Mouse (Mus musculus) embryonic facial prominence, embryonic 14.5 days (tissue): ENCODE measurements around the gene Gpnmb. TPM values are rescaled to one million over a fixed set of nuclear protein-coding genes. Genes with fewer than 3 reads are reported as not detected.

Experiments used
- ATAC-seq: fragments of 200-750 bp; cut with Nextera tagmentation; 2 replicates; pipeline ENCODE4 v1.8.0; 2017; ENCODE audit warnings: low read depth, moderate number of reproducible peaks, moderate TSS enrichment
- DNase-seq: peaks from one replicate; pipeline ENCODE4 v3.0.0-alpha.2; 2015; ENCODE audit warnings: low spot score
- H3K27ac ChIP-seq: fragments of 300-500 bp; sonication (generic); replicated peaks from 2 replicates; pipeline ENCODE4 v1.5.1; 2014; ENCODE audit warnings: low read depth, mild to moderate bottlenecking, low read length, moderate library complexity
- H3K27me3 ChIP-seq: fragments of 300-500 bp; sonication (generic); replicated peaks from 2 replicates; pipeline ENCODE4 v1.6.1; 2014; ENCODE audit warnings: low read length; ENCODE audit not compliant: control insufficient read depth, insufficient read depth
- H3K36me3 ChIP-seq: fragments of 300-500 bp; sonication (generic); 2 replicates; pipeline ENCODE4 v1.6.1; 2014; ENCODE audit warnings: low read length, mixed read lengths; ENCODE audit not compliant: control insufficient read depth, insufficient read depth
- H3K4me1 ChIP-seq: fragments of 300-500 bp; sonication (generic); 2 replicates; pipeline ENCODE4 v1.6.1; 2014; ENCODE audit warnings: antibody characterized with exemption, low read length; ENCODE audit not compliant: control insufficient read depth, insufficient read depth
- H3K4me2 ChIP-seq: fragments of 300-500 bp; sonication (generic); 2 replicates; pipeline ENCODE4 v1.6.1; 2014; ENCODE audit warnings: low read depth, mild to moderate bottlenecking, low read length, moderate library complexity, mixed read lengths
- H3K4me3 ChIP-seq: fragments of 300-500 bp; sonication (generic); 2 replicates; pipeline ENCODE4 v1.5.1; 2014; ENCODE audit warnings: low read depth, mild to moderate bottlenecking, low read length
- H3K9ac ChIP-seq: fragments of 300-500 bp; sonication (generic); 2 replicates; pipeline ENCODE4 v1.6.1; 2014; ENCODE audit warnings: low read depth, mild to moderate bottlenecking, low read length, moderate library complexity, mixed read lengths
- H3K9me3 ChIP-seq: fragments of 300-500 bp; sonication (generic); 2 replicates; pipeline ENCODE4 v1.6.1; 2016; ENCODE audit warnings: low read length; ENCODE audit not compliant: control insufficient read depth
- WGBS: fragments of 180-500 bp; shearing (Covaris S2); extraction: QIAGEN DNeasy Blood & Tissue Kit; methylation state at CpG from one replicate; pipeline ENCODE4 v1.1.7; 2014; 5-methylcytosine and 5-hydroxymethylcytosine counted together
- polyA plus RNA-seq: library from polyadenylated mRNA; unstranded; fragments of >200 nt; fragmentation: Nextera tagmentation; extraction: Ambion mirVana; gene quantifications from 2 replicates; pipeline ENCODE4 v1.2.1, GENCODE M21; 2014

Gpnmb gene
- polyA plus RNA-seq, 1 experiment from 2014 or later = 1.6 TPM

DNA sequence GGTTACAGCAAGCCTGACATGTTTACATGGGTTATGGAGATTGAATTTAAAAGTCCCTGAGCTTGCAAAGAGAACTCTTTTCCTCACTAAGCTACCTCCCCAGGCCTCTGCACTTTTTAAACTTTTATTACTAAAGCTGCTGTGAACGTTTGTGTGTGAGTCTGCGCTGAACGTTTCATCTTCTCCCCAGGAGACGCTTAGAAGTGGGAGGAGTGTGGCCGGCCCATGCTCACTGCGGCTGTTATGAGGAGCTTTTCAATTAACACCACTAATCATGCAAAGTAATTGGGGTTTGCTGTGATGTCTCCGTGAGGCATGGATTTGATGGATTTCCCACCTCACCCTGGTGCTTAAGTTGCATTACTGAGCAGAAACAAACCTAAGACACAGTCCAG is 27.2 kb upstream of the Gpnmb start:
- H3K27me3 ChIP-seq = no peaks in the 10 kb centered on the region
- WGBS = 35% methylated on average over 7 of the region's 7 CpGs
- DNase-seq (no peak), ATAC-seq (0 out of 2 replicates have a peak, but pooled peaks have one; percentile 44)
- H3K4me3 ChIP-seq = 0 out of 2 replicates have a peak overlapping the region, but pooled peaks have one; percentile 27
- peaks cover 8% of the 10 kb centered on the region; the same call in 1 of the 2 replicates for H3K4me1 ChIP-seq
- H3K9me3 ChIP-seq = no peaks in the 10 kb centered on the region
- no peak overlapping the region for H3K27ac ChIP-seq
- no peak overlapping the region for H3K9ac ChIP-seq
- H3K36me3 ChIP-seq = no peaks in the 10 kb centered on the region
- H3K4me2 ChIP-seq = peak overlapping the region; percentile 48

DNA sequence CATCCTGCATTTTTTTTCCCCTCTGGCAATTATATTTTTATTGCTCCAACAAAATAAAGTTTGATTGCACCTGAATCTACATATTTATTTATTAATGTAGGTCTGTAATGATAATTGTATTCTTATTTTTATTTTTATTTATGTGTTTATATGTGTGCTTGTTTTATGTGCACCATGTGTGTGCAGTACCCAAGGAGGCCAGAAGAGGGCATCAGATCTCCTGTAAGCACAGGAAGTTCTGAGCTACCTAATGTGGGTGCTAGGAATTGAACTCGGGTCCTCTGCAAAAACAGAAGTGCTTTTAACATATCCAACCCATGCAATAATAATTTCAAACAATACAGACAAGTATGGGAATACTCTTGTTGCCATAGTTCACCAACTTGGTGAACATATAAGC is 26.7 kb upstream of the Gpnmb start:
- Histone ChIP-seq H3K4me1 (peaks cover 8% of the 10 kb centered on the region; the same call in 1 of the 2 replicates), H3K4me3 (no peak overlapping the region), H3K36me3 (no peaks in the 10 kb centered on the region), H3K9me3 (no peaks in the 10 kb centered on the region), H3K27ac (no peak overlapping the region), H3K9ac (no peak overlapping the region), H3K4me2 (no peak overlapping the region), H3K27me3 (no peaks in the 10 kb centered on the region)
- no peak for ATAC-seq
- WGBS = 87% methylated on average over 1 of the region's 1 CpGs
- no peak for DNase-seq

DNA sequence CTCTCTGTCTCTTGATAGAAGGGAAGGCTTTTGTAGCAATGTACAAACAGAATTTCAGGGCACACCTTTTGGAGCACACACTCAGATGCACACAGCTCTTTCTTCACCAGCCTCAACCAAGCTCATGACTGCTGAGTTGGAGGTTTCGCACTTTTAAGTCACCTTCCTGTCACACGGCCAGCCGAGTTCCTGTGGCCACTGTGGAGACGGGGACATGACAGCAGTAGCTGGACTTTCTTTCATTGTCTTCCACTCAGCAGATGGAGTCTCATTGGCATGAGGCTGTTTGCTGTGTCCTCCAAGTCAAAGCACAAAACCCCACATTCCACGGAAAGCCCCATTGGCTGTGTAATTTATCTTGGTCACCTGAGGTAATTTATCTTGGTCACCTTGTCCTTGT is 25.2 kb upstream of the Gpnmb start:
- no peak overlapping the region for H3K9ac ChIP-seq
- no peaks in the 10 kb centered on the region for H3K36me3 ChIP-seq
- no peak overlapping the region for H3K4me3 ChIP-seq
- no peaks in the 10 kb centered on the region for H3K9me3 ChIP-seq
- no peak overlapping the region for H3K4me2 ChIP-seq
- ATAC-seq (no peak), DNase-seq (no peak)
- no peaks in the 10 kb centered on the region for H3K27me3 ChIP-seq
- H3K27ac ChIP-seq = no peak overlapping the region
- peaks cover 8% of the 10 kb centered on the region; the same call in 1 of the 2 replicates for H3K4me1 ChIP-seq
- 77% methylated on average over 5 of the region's 5 CpGs for WGBS

DNA sequence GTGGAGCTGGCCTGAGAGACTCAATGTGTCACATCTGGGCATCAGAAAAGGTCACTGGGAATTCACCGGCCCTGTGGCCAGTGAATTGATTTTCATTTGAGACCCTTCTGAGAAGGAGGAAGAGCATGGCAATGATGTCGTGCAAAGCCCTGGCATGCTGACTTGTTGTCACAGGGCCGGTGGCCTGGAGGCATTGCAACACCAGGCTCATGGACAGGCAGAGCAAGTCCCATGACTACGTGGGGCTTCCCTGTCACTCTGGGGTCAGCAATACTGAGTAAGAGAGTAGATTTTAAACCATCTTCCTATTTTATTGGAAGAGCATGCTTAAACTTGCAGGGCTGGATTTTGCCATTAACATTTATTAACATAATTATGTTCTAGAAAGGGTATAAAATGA is 23.3 kb upstream of the Gpnmb start:
- H3K9me3 ChIP-seq = no peaks in the 10 kb centered on the region
- no peaks in the 10 kb centered on the region for H3K27me3 ChIP-seq
- H3K4me1 ChIP-seq = peaks cover 8% of the 10 kb centered on the region; the same call in 1 of the 2 replicates
- no peak for ATAC-seq
- no peak for DNase-seq
- WGBS = 64% methylated on average over 4 of the region's 4 CpGs
- no peak overlapping the region for H3K27ac ChIP-seq
- no peak overlapping the region for H3K4me2 ChIP-seq
- no peak overlapping the region for H3K4me3 ChIP-seq
- no peaks in the 10 kb centered on the region for H3K36me3 ChIP-seq
- H3K9ac ChIP-seq = no peak overlapping the region

DNA sequence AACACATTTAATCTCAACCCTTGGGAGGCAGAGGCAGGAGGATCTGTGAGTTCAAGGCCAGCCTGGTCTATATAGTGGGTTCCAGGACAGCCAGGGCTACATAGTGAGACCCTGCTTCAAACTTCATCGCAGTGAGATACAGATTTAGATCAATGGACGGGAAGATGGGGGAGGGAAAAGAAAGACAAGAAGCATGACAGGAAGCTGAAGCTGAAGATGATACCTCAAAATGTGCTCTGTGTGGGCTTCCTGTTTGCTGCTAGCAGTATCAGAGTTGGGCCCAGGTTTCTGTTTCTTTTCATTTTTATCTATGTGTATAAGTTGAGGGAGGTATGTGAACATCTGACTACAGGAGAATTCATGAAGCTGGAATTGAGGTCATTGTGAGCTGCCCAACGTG is 22.9 kb upstream of the Gpnmb start:
- no peak for ATAC-seq
- 77% methylated on average over 3 of the region's 3 CpGs for WGBS
- H3K9me3 ChIP-seq = no peaks in the 10 kb centered on the region
- H3K4me2 ChIP-seq = no peak overlapping the region
- H3K36me3 ChIP-seq = no peaks in the 10 kb centered on the region
- H3K27ac ChIP-seq = no peak overlapping the region
- H3K9ac ChIP-seq = no peak overlapping the region
- no peak overlapping the region for H3K4me3 ChIP-seq
- no peak for DNase-seq
- no peaks in the 10 kb centered on the region for H3K27me3 ChIP-seq
- H3K4me1 ChIP-seq = peaks cover 7% of the 10 kb centered on the region; the same call in 1 of the 2 replicates

DNA sequence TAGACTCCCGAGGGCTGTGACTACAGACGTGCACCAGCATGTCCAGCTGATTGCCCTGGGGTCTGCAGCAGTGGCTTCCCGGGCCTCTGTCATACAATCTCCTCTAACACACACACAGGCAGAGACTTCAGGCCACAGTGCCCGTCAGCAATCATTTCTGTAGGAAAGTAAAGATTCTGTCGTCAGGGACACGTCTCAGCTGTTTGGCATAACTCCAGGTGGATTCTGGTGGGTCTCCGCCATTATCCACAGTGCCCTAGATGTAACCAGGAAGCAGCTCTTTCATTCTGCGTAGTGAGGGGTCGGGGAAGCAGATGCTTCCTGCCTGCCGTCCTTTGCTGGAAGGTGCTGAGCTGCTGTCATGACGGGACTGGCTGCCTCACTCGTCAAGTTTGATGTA is 19.2 kb upstream of the Gpnmb start:
- Histone ChIP-seq H3K9ac (no peak overlapping the region), H3K4me3 (no peak overlapping the region), H3K27me3 (no peaks in the 10 kb centered on the region), H3K4me2 (no peak overlapping the region), H3K27ac (no peak overlapping the region), H3K9me3 (no peaks in the 10 kb centered on the region), H3K36me3 (no peaks in the 10 kb centered on the region), H3K4me1 (no peaks in the 10 kb centered on the region)
- WGBS = 49% methylated on average over 12 of the region's 12 CpGs
- DNase-seq = peak; percentile 31
- no peak for ATAC-seq

DNA sequence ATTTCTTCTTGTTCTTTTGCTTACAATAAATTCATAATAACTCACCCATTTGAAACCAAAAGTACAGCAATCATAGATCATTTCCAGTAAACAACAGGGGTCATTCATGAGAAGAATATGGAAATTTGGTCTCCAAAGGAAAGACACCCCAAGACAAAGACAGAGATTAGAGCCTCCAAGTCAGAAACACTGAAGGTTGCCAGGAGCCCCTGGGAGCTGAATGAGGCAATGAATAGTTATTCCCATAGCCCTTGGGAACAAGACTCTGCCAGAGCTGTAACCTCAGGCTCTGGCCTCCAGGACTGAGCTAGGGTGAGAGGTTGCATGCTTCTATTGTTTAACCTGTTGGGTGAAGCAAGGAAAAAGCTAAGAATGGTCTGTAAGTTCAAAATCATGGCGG is 17.0 kb upstream of the Gpnmb start:
- no peak for ATAC-seq
- H3K27me3 ChIP-seq = no peaks in the 10 kb centered on the region
- H3K9me3 ChIP-seq = no peaks in the 10 kb centered on the region
- H3K4me3 ChIP-seq = no peak overlapping the region
- no peak overlapping the region for H3K9ac ChIP-seq
- no peak overlapping the region for H3K27ac ChIP-seq
- no peak for DNase-seq
- no peaks in the 10 kb centered on the region for H3K36me3 ChIP-seq
- no peak overlapping the region for H3K4me2 ChIP-seq
- WGBS = 90% methylated on average over 1 of the region's 1 CpGs
- no peaks in the 10 kb centered on the region for H3K4me1 ChIP-seq

DNA sequence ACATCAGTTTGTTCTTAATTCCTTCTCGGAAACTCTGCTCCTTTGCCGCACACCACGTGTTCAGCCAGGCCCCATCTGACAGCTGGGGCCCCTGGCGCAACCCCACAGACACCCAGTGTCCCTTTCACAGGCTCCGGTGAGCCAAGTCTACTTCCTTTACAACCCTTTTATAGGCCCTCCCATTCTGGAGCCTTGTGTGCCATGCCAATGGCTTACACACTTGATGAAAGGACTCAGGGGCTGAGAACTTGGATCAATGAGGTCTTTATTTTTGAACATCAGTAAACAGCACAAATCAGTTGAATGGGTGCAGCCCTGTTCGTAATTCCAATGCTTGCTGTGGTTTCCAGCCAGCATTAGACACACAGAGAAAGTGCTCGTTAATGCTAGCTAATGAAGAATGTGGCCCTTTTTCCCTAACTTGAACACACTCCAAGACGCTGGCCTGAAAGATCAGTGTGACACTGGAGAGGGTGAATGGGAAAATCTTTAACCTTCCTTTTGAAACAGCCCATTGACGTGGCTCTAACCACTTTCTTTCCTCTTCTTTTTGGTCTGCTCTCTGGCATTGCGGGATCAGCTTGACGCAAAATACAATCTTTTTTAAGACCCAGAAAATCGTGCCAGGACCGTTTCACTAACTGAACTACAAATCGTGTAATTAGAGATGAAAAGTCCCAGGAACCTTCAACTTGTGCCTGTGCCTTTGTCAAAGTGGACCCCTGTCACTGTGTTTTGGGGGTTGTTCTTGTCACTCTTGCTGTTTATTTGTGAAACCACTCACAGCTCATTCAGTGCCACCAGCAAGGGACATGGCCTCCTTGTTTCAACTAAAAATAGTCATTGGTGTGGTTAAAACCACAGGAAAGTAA is 15.0 kb upstream of the Gpnmb start:
- 62% methylated on average over 14 of the region's 14 CpGs for WGBS
- Histone ChIP-seq H3K36me3 (no peaks in the 10 kb centered on the region), H3K4me1 (no peaks in the 10 kb centered on the region), H3K27me3 (no peaks in the 10 kb centered on the region), H3K27ac (no peak overlapping the region), H3K4me3 (no peak overlapping the region), H3K9ac (no peak overlapping the region), H3K9me3 (no peaks in the 10 kb centered on the region), H3K4me2 (no peak overlapping the region)
- DNase-seq (peak; percentile 29), ATAC-seq (no peak)

DNA sequence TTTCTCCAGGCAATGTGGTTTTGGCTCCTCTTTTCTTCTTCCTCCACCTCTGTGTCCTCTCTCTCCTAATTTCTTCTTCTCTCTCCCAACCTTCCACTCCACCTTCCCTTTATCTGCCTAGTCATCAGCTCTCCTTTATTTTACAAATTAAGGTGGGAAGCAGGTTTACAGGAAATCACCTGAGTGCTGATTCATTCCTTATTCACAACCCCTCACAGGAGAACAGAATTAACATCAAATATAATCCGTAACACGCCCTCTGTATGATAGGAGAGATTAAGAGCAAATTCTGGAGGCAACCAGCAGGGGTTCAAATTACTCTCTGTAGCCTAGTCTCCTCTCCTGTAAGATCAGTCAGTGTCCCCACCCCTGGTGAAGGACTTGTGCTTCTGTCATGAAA is 14.0 kb upstream of the Gpnmb start:
- H3K4me3 ChIP-seq = no peak overlapping the region
- H3K27ac ChIP-seq = no peak overlapping the region
- H3K36me3 ChIP-seq = no peaks in the 10 kb centered on the region
- 80% methylated on average over 2 of the region's 2 CpGs for WGBS
- DNase-seq (no peak), ATAC-seq (no peak)
- H3K27me3 ChIP-seq = no peaks in the 10 kb centered on the region
- H3K9ac ChIP-seq = no peak overlapping the region
- H3K9me3 ChIP-seq = no peaks in the 10 kb centered on the region
- H3K4me2 ChIP-seq = no peak overlapping the region
- no peaks in the 10 kb centered on the region for H3K4me1 ChIP-seq
